Mouse (Mus musculus): ENCODE results near the gene Heatr5a.

Gene Heatr5a

DNA sequence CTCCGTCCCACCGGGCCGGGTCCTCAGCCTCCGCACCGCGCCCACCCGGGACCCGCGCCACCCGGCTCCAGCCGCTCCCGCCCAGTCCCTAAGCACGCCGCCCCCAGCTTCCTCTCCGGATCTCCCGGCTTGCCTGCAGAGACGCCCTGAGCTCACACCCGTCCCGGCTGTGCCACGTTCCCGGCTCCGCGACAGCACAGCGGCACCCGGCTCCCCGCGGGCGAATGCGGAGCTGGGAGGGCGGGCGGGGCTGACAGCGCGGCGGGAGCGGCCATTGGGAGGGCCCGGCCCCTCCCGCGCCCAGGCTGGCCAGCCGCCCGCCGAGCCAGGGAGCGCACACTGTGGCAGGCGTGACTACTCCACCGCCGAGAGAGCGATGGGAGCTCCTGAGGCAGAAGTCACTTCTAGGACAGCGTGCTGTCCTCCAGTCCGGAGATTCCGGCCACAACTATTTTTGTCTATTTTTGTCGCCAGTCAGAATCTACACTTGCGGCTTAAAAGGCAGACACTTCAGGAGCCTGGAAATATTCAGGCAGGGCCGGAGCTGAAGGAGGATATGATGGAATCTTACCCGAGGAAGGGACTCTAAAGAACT is at the start of gene Heatr5a:
TSS of gene Heatr5a (minus strand) at position 252 of the 595 bp plus-strand sequence.
- CTCF ChIA-PET: interaction anchor here (0.5 kb wide), 1 partner anchor 65 kb away, joined by 3 read pairs; no protein-coding TSS in a partner anchor

DNA sequence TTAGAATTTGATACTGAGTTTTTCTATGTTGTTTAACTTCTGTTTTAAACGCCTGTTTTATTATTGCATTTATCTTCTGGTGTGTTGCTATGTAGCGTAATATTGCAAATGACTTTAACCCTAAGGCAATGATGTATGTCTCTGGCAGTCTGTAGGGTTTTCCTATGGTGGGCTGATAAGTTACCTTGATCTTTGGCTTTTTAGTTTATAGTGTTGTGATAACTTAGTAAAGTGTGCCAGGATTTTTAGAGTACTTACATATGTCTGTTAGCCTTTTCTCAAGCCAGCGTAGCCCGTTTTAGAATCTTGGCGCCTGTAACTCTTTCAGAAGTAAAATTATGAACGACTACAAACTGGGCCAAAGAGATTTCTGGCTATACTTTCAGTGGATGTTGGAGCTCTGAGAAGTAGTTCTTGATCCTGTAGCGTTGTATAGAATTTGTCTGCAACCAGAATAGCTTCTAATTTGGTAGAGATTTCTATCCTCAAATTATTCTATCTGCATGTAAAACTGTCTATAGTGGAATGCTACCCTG is 43.4 kb upstream of the Heatr5a start:
- CTCF ChIA-PET: no interaction called here

DNA sequence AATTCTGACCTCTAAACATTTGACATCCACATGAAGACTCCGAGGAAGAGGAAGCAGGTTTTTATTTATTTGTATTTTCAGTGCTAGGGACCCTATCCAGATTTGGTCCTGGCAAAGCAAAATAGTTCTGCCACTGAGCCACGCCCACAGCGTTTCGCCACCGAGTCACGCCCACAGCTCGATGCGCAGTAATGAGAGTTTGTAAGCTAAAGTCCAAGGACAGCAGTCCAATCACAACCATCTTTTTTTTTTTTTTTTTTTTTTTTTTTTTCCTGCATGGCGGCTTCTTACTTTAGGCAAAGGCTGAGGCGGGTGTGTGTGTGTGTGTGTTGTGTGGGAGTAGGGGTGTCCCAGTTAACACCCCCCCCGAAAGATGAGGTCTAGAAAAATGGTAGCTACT is 42.9 kb upstream of the Heatr5a start:
- CTCF ChIA-PET: interaction anchor here (0.6 kb wide), 1 partner anchor 15 kb away, joined by 5 read pairs; no protein-coding TSS in a partner anchor

DNA sequence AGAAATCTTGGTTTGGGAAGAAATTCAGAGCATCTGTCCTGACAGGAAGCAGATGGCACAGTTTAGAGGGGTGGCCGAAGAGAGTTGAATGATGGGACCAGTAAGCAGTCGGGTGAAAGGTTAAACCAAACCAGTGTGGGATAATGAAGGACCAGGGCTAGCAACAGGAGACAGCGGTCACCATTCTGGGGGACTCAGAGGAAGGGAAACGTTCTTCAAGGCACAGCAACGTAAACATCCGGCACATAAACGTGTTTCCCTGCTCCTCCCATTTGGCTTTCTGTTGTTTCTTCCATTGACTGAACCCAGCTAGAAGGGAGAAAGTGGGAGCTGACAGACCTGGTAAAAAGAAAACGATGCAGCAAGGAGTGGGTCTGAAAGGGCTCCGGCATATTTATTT is 42.2 kb upstream of the Heatr5a start:
- CTCF ChIA-PET: no interaction called here

DNA sequence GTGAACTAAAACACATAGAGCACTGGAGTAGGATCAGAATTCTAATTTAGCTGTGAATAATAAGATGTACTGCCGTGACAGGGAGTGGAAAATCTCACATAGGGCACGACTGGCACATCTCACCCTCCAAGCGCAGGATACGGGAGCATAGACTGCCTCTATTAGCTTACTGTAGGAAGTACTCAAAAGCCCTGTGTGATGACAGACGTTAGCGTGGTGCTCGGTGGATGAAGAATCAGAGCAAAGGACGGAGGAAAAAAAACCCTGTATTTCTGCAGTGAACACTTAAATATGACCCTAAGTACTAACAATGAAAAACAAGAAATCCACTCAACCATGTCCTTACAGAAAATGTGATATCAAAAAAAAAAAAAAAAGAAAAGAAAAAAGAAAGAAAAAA is 41.0 kb upstream of the Heatr5a start:
- CTCF ChIA-PET: no interaction called here

DNA sequence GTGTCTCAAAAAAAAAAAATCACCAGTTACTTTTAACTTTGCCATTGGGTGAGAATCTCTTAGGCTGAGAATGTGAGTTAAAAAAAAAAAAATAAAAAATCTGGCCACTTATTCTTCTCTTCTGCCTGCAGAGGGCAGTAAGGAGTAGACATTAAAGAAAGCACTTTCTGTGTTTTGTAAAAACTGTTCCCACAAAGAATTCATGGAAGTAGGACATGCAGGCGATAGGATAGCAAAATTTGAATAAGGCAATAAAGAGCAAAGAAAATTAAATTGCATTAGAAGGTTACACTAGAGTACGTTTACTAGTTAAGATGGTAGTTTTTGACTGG is 39.5 kb upstream of the Heatr5a start:
- CTCF ChIA-PET: interaction anchor here (0.6 kb wide), 1 partner anchor 188 kb away, joined by 3 read pairs; no protein-coding TSS in a partner anchor

DNA sequence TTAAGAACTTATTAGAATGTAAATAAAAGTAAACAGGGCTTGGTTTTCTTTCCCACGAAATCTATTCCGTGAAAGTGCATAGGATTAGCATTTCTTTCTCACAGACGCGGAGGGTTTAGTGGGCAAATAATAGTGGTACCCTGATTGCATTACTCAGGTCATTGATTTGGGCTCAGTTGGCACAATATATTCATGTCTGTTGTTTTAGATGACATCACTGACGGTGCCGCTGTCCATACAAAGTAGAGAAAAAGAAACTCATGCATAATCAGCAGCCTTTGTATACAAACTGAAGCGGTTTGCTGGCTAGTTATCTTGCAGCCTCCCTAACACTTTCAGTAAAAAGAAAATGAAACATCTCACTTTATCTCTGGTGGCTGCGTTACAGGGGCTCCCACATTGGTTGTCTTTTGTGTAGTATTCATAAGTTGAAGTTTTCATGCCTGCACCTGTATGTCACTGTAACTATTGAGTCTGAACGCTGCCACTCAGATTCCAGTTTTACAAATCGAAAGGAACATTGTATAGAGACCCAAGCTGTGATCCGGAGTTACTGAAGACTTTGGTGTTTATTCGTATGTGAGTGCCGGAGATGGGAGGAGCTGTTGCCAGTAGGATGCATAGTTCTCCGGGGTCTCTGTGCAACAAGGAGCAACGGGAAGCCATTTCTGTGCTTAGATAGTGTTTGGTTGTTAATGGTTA is 39.0 kb upstream of the Heatr5a start:
- CTCF ChIA-PET: interaction anchor here (0.6 kb wide), 1 partner anchor 188 kb away, joined by 3 read pairs; no protein-coding TSS in a partner anchor

DNA sequence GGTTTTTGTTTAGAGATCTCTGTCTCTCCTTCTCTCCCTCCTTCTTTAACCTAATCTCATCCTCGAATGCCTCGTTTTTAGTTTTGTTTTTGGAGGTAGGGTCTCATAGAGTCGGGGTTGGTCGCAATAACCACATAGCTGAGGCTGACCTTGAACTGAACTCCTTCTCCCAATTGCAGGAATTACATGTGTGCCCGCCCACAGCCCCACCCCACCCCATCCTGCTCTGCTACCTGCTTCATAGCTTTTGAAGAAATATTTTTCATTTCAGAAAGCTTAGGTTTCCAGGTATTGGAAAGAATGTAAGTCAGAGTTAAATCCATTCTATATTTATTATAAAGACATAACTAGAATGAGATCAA is 35.5 kb upstream of the Heatr5a start:
- CTCF ChIA-PET: interaction anchor here (0.6 to 0.8 kb wide), 2 partner anchors 93 to 116 kb away, joined by 3 read pairs; no protein-coding TSS in a partner anchor

DNA sequence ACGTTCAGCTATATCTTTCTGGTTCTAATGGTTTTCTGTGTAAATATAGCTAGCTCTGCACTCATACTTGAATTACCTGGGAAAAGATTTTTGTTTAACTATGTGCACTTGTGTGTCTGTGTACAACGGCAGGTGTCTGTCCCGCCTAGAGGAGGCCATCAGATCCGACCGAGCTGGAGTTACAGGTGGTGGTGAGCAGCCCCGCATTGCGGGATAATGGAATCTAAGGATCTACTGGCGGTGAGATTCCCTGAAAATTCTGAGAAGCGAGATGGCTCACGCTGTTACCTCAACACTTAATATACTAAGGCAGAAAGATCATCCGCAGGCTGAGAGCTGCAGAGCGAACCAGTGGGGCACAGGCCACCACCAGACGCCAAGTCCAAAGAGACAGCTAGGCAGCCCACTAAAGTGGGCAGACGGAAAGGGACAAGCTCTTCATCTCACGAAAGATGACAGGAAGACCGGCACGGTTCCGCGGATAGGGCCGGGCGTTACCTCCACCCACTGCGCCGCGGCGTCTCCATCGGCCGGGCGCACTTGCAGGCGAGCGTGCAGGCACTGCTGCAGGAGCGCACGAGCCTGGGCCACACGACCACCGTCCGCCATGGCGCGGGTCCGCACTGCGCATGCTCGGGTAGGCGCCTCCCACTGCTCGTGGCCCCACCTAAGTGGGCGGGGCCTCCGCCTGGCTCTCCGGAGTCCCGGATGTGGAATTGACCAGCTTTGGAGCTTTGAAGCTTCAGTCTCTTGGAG is 34.9 kb upstream of the Heatr5a start, which contains the start of gene Dtd2:
TSS of gene Dtd2 (minus strand) at position 625 of the 756 bp plus-strand sequence.
- CTCF ChIA-PET: interaction anchor here (0.6 kb wide), 1 partner anchor 117 kb away, joined by 3 read pairs; no protein-coding TSS in a partner anchor

DNA sequence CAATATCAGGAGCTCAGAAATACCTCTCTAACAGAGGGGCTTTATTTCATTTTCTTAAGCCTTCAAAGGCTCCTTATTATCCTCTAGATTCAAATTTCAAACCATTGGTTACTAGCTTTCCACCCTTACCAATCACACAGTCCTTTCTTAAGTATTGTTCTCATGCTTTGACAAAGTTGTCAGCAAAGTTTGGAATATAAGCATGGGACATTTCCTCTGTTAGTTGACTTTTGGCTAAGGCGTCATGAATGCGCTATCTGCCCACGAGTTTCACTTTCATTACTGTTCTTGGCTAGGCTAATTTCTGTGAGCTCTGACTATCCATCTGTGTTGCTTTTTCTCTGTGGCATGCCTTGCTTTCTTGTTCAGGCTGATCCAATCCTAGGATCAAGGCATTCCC is 31.6 kb upstream of the Heatr5a start:
- CTCF ChIA-PET: no interaction called here

DNA sequence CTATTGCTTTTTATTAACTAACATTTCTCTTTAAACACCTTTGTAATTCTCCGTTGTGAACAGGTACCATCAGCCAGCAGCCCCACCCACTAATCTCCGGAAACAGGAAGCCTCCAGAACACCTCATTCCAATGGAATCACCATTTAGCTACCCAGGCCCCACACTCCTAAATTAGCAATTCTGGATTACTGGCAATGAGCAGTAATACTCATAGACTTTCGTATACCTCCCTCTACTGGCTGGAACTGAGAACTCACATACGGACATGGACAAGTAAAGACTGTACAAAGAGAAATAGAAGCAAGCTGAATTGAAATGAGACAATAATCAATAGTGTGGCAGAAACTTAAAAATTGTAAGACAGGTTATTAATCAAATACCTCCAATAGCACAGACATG is 30.4 kb upstream of the Heatr5a start:
- CTCF ChIA-PET: interaction anchor here (0.7 kb wide), 1 partner anchor 28 kb away, joined by 7 read pairs; no protein-coding TSS in a partner anchor

DNA sequence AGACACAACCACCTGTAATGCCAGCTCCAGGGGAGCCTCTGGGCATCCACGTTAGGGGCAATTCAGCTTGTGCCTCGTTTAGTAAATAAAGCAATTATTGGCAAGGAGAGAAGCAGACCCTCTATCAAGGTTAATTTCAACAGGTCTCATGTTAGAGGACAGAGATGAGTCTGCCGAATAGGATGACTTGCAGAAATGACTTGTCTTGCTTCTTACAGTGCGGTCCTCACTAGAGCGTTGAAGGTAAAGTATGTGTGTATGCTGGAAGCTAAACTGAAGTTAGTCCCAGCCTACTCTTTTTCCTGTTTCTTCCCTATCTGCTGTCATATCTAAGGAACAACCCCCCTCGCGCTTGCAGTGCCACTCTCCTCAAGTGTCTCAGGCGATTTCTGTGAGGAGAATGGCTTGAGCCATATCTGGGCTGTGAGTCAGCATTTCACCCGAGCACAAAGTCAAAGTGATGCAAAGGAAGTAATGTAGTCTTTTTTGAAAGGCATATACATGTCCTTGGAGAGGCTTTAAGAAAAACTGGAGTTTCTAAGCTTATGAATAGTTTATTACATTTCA is 27.3 kb upstream of the Heatr5a start:
- CTCF ChIA-PET: interaction anchor here (0.6 kb wide), 2 partner anchors 15 to 16 kb away, joined by 5 to 7 read pairs; no protein-coding TSS in a partner anchor

DNA sequence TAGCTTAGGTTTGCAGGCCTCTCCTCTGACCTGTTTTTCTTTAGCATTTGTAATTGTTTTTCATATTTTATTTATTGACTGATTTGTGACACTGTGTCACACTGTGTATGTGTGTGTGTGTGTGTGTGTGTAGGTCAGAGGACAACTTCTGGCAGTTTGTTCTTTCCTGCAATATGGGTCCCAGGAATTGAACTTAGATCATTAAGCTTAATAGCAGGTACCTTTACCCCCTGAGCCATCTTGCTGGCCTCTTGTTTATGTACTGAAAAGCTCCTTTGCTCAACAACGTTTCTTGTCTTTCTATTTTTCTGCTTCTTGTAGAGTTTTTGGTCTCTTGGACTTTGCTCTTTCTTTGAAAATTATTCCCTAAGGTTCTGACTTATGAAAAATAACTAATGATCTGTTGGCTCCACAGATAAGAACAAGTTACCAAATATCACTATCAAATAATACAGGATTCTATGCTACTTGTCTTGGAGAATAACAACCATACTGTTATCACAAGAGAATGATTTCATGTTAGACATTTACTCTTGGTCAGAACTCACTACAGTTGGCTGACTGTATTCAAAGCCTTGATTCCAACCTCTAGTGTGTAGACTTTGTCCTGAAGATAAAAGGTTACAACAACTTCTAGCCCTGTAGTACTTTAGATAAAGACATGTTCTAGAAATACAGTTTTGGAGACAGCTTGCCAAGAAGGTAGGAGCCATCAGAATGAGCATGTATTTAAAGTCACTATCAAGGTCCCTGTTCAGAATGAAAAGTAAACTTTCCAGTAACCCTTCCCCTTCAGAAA is 24.8 kb upstream of the Heatr5a start:
- CTCF ChIA-PET: no interaction called here

DNA sequence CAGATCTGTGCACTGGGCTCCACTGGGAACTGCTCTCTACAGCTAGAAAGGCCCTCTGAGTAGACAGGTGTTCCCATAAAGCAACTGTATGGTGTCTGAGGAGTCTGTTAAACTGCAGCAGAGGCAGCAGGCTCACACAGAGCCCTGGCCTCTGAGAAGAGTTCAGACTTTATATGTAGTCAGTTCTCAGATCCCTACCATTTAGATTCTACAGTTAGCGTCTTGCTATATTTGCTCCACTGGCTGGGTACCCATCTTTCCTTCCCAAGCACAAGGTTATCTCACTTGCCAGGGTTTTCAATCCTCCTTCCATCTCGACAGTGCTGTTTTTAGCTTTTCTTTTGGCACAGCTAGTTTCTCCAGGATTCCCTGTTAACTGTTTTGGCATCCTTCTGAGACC is 19.5 kb upstream of the Heatr5a start:
- CTCF ChIA-PET: no interaction called here

DNA sequence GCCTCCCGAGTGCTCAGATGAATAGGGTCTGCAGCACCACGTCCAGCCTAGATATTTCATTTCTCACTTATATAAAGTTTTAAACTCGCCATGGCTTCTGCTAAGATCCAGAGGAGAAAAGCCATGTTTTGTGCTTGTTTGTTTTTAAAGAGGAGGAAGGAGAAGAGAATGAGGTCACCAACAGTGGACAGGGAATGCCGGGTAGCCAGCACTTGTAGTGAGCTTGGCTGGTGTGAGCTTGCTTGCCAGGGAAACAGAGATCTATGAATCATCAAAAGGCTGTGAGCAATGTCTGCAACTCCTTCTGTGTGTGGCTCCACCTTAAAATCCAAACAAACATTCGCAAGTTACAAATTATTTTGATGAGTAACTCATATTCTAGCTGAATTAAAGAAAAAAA is 17.4 kb upstream of the Heatr5a start:
- CTCF ChIA-PET: no interaction called here

DNA sequence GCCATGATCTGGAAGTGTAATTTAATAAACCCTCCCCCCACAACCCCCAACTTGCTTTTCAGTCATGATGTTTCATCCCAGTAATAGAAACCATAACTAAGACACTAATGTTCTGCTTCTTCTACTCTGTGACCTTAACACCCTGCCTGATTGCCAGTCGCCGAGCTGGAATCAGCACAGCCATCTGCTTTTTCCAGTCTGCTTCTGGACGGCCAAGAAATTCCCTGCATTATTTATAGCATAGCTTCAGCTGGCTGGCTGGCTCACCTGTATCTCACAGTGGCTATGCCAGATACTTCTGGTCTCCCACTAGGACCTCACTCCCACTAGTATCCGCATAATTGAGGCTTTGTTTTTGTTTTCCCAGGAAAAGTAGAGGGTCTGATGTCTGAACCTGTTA is 14.7 kb upstream of the Heatr5a start:
- CTCF ChIA-PET: no interaction called here

DNA sequence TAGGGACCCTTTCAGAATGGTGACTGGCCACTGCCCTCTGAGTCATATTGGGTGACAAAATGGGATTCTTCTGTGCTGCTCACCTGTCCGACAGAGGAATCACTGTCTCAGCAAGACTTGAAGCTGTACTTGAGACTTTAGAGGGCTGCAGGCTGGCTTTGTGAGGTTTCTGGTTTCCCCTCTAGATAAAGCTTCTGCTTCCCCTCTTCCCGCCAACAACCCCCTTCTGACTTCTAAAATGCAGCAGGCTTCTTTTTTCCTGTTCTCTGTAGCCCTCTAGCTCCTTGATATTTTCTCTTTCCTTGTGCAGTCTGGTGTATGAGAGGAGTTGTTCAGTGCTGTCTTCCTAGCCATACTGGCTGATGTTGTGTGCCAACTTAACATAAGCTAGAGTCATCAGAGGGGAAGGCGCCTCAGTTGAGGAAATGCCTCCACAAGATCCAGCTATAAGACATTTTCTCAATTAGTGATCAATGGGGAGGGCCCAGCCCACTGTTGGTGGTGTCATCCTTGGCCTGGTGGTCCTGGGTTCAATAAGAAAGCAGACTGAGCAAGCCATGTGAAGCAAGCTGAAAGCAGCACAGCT is 14.1 kb upstream of the Heatr5a start:
- CTCF ChIA-PET: no interaction called here

DNA sequence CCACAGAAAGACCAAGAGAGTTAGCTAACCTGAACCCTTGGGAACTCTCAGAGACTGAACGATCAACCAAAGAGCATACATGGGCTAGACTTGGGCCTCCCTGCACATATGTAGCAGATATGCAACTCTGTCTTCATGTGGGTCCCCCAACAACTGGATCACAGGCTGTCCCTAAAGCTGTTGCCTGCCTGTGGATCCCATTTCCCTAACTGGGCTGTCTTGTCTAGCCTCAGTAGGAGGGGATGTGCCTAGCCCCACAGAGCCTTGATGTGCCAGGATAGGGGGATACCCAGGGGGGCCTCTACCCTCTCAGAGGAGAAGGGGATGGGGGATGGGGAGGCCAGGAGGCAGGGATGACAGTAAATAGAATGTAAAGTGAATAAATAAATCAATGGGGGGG is 12.5 kb upstream of the Heatr5a start:
- CTCF ChIA-PET: no interaction called here

DNA sequence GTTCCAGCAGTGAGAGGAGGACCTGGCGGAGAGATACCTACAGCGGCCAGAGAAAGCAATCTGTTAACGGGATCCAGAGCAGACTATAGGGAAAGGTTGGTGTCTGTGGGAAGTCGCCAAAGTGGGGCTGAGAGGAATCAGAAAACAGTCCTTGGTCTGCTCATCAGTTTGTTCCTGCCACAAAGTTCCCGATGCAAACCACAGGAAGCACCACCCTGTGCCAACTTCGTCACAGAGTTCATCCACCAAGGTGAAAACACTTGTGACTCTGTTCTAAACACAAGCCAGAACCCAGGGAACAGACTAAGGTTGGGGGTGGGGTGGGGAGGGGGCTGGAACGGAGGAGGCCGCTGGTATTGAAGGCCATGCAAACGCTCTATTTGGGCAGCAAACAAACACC is 5.4 kb upstream of the Heatr5a start:
- CTCF ChIA-PET: interaction anchor here (0.8 kb wide), 1 partner anchor 111 kb away, joined by 4 read pairs; no protein-coding TSS in a partner anchor

DNA sequence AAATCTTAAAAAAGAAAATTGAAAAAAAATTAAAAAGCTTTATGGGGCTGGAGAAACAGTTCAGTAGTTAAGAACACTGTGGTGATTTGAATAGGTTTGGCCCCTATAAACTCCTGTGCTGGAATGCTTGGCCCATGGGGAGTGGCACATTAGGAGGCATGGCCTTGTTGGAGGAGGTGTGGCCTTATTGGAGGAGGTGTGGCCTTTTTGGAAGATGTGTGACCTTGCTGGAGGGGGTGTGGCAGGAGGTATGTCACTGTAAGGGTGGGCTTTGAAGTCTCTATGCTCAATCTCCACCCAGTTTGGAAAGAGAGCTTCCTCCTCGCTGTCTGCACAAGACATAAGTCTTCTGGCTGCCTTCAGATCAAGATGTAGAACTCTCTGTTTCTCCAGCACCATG is 3.3 kb upstream of the Heatr5a start:
- CTCF ChIA-PET: no interaction called here

Measured in spleen, embryonic (tissue).